Mouse (Mus musculus) thymus, adult 18-20 months (tissue): Measurements from ENCODE around the gene Nod1.

Source experiments
- DNase-seq, 2 experiments: peaks; one replicate each; pipeline ENCODE4 v3.0.0; 2022; ENCODE audit warnings: mixed read lengths in 2 of 2

Nod1 gene

GRCm38 (mm10) chr6:54972111-54972928 lies at the start of gene Nod1:
Gene Nod1 (minus strand): TSS chr6:54972612.
- peak; percentile 62 to 65 for DNase-seq

GRCm38 (mm10) chr6:55021806-55022205 lies 49.4 kb upstream of the Nod1 start:
- DNase-seq, result no peak

GRCm38 (mm10) chr6:55018417-55018816 lies 46.0 kb upstream of the Nod1 start:
- no peak for DNase-seq

GRCm38 (mm10) chr6:55016710-55017583 lies 44.5 kb upstream of the Nod1 start:
- peak in 1 of 2 experiments; percentile 17 for DNase-seq

- DNase-seq, result peak; percentile 11 to 39
Measured at GRCm38 (mm10) chr6:55016236-55016635, 43.8 kb upstream of the Nod1 start.

- DNase-seq, result no peak
Measured at GRCm38 (mm10) chr6:55014184-55014583, 41.8 kb upstream of the Nod1 start.

GRCm38 (mm10) chr6:55012516-55012915 lies 40.1 kb upstream of the Nod1 start:
- no peak for DNase-seq

GRCm38 (mm10) chr6:55010330-55011091 lies 38.1 kb upstream of the Nod1 start:
- no peak for DNase-seq

- DNase-seq, result no peak
Measured at GRCm38 (mm10) chr6:55009391-55010230, 37.2 kb upstream of the Nod1 start.

GRCm38 (mm10) chr6:55008401-55008800 lies 36.0 kb upstream of the Nod1 start:
- DNase-seq, result no peak

- DNase-seq, result no peak
Measured at GRCm38 (mm10) chr6:55003559-55003958, 31.1 kb upstream of the Nod1 start.

GRCm38 (mm10) chr6:55002438-55002837 lies 30.0 kb upstream of the Nod1 start:
- DNase-seq, result no peak

GRCm38 (mm10) chr6:55001320-55001719 lies 28.9 kb upstream of the Nod1 start:
- no peak for DNase-seq

- DNase-seq, result no peak
Measured at GRCm38 (mm10) chr6:54997726-54998125, 25.3 kb upstream of the Nod1 start.

GRCm38 (mm10) chr6:54996361-54996760 lies 23.9 kb upstream of the Nod1 start:
- DNase-seq, result no peak

- DNase-seq, result peak; percentile 88 to 91
Measured at GRCm38 (mm10) chr6:54992734-54993260, 20.4 kb upstream of the Nod1 start, which contains the start of gene Ggct. Gene Ggct (minus strand): TSS chr6:54992950.

GRCm38 (mm10) chr6:54992141-54992540 lies 19.7 kb upstream of the Nod1 start:
- no peak for DNase-seq

- DNase-seq, result no peak
Measured at GRCm38 (mm10) chr6:54991189-54991588, 18.8 kb upstream of the Nod1 start.

GRCm38 (mm10) chr6:54988141-54988540 lies 15.7 kb upstream of the Nod1 start:
- no peak for DNase-seq

GRCm38 (mm10) chr6:54984096-54984495 lies 11.7 kb upstream of the Nod1 start:
- DNase-seq, result no peak

- DNase-seq, result no peak
Measured at GRCm38 (mm10) chr6:54983526-54984050, 11.2 kb upstream of the Nod1 start.
